Mouse (Mus musculus) bone marrow, adult 2 months (tissue): Measurements from ENCODE around the gene Rtn2. TPM values are rescaled to one million over a fixed set of nuclear protein-coding genes. Genes with fewer than 3 reads are reported as not detected.

Source experiments
- H3K27ac ChIP-seq: fragments of 200-500 bp; 2 replicates; pipeline ENCODE4 v1.5.1; 2012; ENCODE audit warnings: low read depth, mild to moderate bottlenecking, control low read depth, inconsistent platforms, low read length; ENCODE audit not compliant: control insufficient read depth, poor library complexity, insufficient read depth
- H3K4me1 ChIP-seq: fragments of 200-500 bp; 2 replicates; pipeline ENCODE4 v1.6.1; 2011; ENCODE audit warnings: low read length; ENCODE audit not compliant: control insufficient read depth, insufficient read depth
- H3K4me3 ChIP-seq: fragments of 200-500 bp; replicated peaks from 2 replicates; pipeline ENCODE3; 2011; ENCODE audit warnings: mild to moderate bottlenecking, low read depth, low read length, control low read depth; ENCODE audit not compliant: control insufficient read depth
- CTCF ChIP-seq: fragments of 200-500 bp; IDR thresholded peaks from 2 replicates; pipeline ENCODE4 v1.5.1; 2011; ENCODE audit warnings: low read length, control low read depth; ENCODE audit not compliant: control insufficient read depth, insufficient read depth
- POLR2A ChIP-seq: fragments of 200-500 bp; IDR thresholded peaks from 2 replicates; pipeline ENCODE4 v1.6.1; 2011; ENCODE audit warnings: low read depth, mild to moderate bottlenecking, control low read depth, low read length, borderline replicate concordance; ENCODE audit not compliant: control insufficient read depth
- WGBS: fragments of 180-500 bp; shearing (Covaris S2); methylation state at CpG from one replicate; pipeline ENCODE4 v1.1.7; 2018; 5-methylcytosine and 5-hydroxymethylcytosine counted together
- polyA plus RNA-seq: library from polyadenylated mRNA; stranded (reverse); fragments of >200 nt; gene quantifications from 2 replicates; pipeline ENCODE4 v1.2.4, GENCODE M21; 2011; ENCODE audit warnings: low replicate concordance; ENCODE audit not compliant: missing spikeins, insufficient read depth, insufficient read length

The Rtn2 gene
- polyA plus RNA-seq, 1 experiment, result 2.3 TPM

GRCm38 (mm10) chr7:19332709-19333352 is 50.4 kb downstream of the Rtn2 start:
- under 1% methylated on average over 52 of the region's 52 CpGs for WGBS

GRCm38 (mm10) chr7:19335583-19335982 is 53.2 kb downstream of the Rtn2 start:
- TF ChIP-seq POLR2A (no peak), CTCF (no peak)
- WGBS, result 36% methylated on average over 3 of the region's 3 CpGs
- H3K4me3 ChIP-seq, result no peak overlapping the region
- no peak overlapping the region for H3K27ac ChIP-seq
- peaks cover 7% of the 10 kb centered on the region for H3K4me1 ChIP-seq

More at GRCm38 (mm10) chr7:19332709-19333352, 50.4 kb downstream of the Rtn2 start:
- Histone ChIP-seq H3K4me3 (peak overlapping the region; percentile 73), H3K27ac (peak overlapping the region; percentile 93), H3K4me1 (peaks cover 6% of the 10 kb centered on the region)
- no peak for TF ChIP-seq CTCF
- TF ChIP-seq POLR2A, result peak; percentile 42; the same call in 1 of the 2 replicates

- Histone ChIP-seq H3K4me1 (peaks cover 6% of the 10 kb centered on the region), H3K27ac (no peak overlapping the region), H3K4me3 (no peak overlapping the region)
- 30% methylated on average over 10 of the region's 10 CpGs for WGBS
- TF ChIP-seq POLR2A (no peak), CTCF (no peak)
These were observed 54.7 kb downstream of the Rtn2 start for GRCm38 (mm10) chr7:19337122-19337521.

- TF ChIP-seq CTCF, result no peak
- no peak for TF ChIP-seq POLR2A
- Histone ChIP-seq H3K4me3 (no peak overlapping the region), H3K4me1 (peaks cover 6% of the 10 kb centered on the region), H3K27ac (no peak overlapping the region)
- WGBS, result 37% methylated on average over 2 of the region's 2 CpGs
These were observed 55.6 kb downstream of the Rtn2 start for GRCm38 (mm10) chr7:19338060-19338459.

- H3K4me3 ChIP-seq, result no peak overlapping the region
- WGBS, result 64% methylated on average over 7 of the region's 7 CpGs
- H3K4me1 ChIP-seq, result peaks cover 5% of the 10 kb centered on the region
- H3K27ac ChIP-seq, result no peak overlapping the region
- TF ChIP-seq CTCF (no peak), POLR2A (no peak)
These were observed 56.2 kb downstream of the Rtn2 start for GRCm38 (mm10) chr7:19338596-19338995.

GRCm38 (mm10) chr7:19341250-19341649 is 58.8 kb downstream of the Rtn2 start:
- peaks cover 4% of the 10 kb centered on the region; the same call in 1 of the 2 replicates for H3K4me1 ChIP-seq
- WGBS, result 44% methylated on average over 10 of the region's 10 CpGs
- no peak overlapping the region for H3K4me3 ChIP-seq
- TF ChIP-seq POLR2A, result no peak
- TF ChIP-seq CTCF, result no peak
- no peak overlapping the region for H3K27ac ChIP-seq

- WGBS, result under 1% methylated on average over 41 of the region's 41 CpGs
- Histone ChIP-seq H3K4me3 (no peak overlapping the region), H3K27ac (no peak overlapping the region), H3K4me1 (peaks cover 4% of the 10 kb centered on the region; the same call in 1 of the 2 replicates)
- TF ChIP-seq POLR2A (no peak), CTCF (no peak)
These were observed 59.5 kb downstream of the Rtn2 start for GRCm38 (mm10) chr7:19341761-19342409.

- H3K4me1 ChIP-seq, result peaks cover 4% of the 10 kb centered on the region; the same call in 1 of the 2 replicates
- under 1% methylated on average over 27 of the region's 27 CpGs for WGBS
- H3K27ac ChIP-seq, result no peak overlapping the region
- TF ChIP-seq CTCF, result peak; percentile 89
- TF ChIP-seq POLR2A, result no peak
- no peak overlapping the region for H3K4me3 ChIP-seq
These were observed 60.1 kb downstream of the Rtn2 start for GRCm38 (mm10) chr7:19342481-19343027.
